Mouse (Mus musculus): ENCODE data around the gene Pdlim3. TPM values are rescaled to one million over a fixed set of nuclear protein-coding genes. Genes with fewer than 3 reads are reported as not detected.

The Pdlim3 gene
- under 1 TPM in 1 of 2 experiments, not detected in 1; 0.15 TPM for total RNA-seq (2023)

DNA sequence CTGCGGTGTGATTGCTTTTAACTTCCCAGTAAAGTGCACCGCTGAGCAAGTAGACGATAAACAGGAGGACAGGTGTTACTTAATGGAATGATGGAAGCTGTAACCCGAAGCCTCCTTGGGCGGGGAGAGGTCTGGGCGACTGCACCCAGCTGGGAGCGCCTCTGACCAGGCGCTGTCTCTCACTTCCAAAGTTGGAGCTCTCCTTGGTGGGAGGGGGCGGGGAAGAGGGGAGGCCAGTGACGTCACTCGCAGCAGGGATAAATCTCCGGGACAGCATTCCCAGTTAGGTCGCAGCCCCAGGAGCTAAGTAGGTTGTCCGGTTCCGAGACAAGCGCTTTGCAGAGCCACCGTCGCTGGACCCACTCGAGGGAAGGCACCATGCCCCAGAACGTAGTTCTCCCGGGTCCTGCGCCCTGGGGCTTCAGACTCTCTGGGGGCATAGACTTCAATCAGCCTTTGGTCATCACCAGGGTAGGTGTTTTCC lies at the start of gene Pdlim3:
TSS of gene Pdlim3 (plus strand) at position 260 of the 484 bp plus-strand sequence.

GRCm38 (mm10) chr8:45934582-45935014 lies 49.3 kb downstream of the Pdlim3 start, which contains the start of gene Ccdc110:
Gene Ccdc110 (plus strand): TSS chr8:45934619.

Other genes with a start within 250 kb of the Pdlim3 start
- not detected for gene Ccdc110, start 49.2 kb downstream of the Pdlim3 start, total RNA-seq (2023)
- gene 1700029J07Rik, start 89.8 kb downstream of the Pdlim3 start, total RNA-seq (2023), result under 1 TPM; 0.13 to 0.35 TPM
- gene Ufsp2, start 90.1 kb downstream of the Pdlim3 start, total RNA-seq (2023), result 10 to 100 TPM; 26.1 to 30.6 TPM
- under 1 TPM in 1 of 2 experiments, not detected in 1; 0.22 TPM for gene Lrp2bp, start 113.8 kb downstream of the Pdlim3 start, total RNA-seq (2023)
- 1 to 10 TPM; 1.0 to 1.3 TPM for gene Ankrd37, start 120.2 kb downstream of the Pdlim3 start, total RNA-seq (2023)

All from neutrophil, adult 83 days (primary cell).